Mouse (Mus musculus): ENCODE data around the gene Mmd. TPM values are rescaled to one million over a fixed set of nuclear protein-coding genes. Genes with fewer than 3 reads are reported as not detected.
"Not testable (repeated sequence)": the region's sequence is repeated elsewhere in the genome, so short reads cannot be mapped to it uniquely, and the experiment has no call there.

Mmd gene
- total RNA-seq, 1 experiment from 2014 or later = 15.1 TPM

DNA sequence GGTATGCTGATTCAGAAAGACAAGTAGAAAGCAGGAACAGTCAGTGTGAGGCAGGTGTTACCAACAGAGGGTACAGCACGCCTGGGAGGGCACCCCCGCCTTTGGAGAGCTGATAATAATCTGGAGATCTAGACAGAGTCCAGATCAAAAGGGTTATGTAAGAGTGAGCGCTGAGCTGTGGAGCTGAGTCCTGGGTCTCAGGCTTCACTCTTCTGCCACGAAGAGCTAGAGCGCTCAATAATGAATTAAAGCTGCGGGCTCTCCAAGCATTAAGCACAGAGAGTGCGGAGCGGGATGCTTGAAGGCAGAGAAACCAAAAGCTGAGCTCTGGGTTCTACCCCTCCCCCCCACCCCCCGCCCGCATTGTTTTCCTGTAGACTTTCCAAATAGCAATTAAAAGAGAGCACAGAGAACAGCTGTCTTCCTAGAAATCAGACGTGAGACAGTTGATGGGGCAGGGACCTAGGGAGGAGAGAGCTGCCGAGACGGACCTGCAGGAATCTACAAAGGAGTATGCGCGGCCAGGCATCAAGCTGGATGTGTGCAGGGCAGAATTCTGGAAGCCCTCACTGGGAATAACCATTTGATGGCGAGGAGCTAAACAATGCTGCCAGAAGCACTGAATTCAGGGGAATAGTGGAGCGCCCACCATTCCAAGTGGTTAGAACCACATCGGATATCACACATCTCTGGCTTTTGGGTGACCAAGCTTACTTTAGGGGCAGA is 20.3 kb downstream of the Mmd start:
- ATAC-seq (replicated peaks in 1 of 2; ENCODE audit: insufficient read depth in 1 of 2, low FRiP score in 2 of 2, low TSS enrichment in 1 of 2, low read depth in 1 of 2, poor library complexity in 2 of 2, severe bottlenecking in 2 of 2) = no peak

DNA sequence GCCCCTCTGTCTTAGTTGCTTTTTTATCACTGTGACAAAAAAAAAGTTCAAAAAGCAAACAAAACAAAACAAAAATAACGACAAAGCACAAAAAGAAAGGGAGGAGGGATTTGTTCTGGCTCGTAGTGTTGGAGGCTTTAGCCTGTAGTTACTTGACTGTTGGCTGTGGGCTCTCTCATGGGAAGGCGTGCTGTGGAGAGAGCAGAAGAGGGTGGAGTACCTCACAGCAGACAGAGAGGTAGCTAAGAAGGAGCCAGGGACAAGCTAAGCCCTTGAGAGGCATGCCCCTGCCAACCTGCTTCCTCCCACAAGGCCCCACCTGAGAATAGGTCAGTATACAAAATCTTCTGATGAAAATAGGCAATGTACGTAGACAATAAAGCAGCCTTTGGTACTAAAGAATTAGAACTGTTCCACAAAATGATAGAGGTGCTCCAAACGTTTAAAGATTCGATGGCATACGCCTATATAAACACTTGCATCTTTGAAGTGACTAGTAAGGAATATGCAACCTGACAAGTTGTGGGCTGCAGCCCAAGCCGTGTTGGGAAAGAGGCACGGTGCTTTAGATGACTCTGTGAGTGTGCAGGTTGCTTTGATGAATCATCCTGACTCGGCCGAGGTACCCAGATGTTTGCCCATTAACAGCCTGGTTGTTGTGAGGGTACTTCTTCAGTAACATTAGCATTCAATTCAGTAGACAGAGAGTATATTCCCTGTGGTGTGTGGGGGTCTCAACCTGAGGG is 21.0 kb downstream of the Mmd start:
- no peak for ATAC-seq (replicated peaks in 1 of 2; ENCODE audit: insufficient read depth in 1 of 2, low FRiP score in 2 of 2, low TSS enrichment in 1 of 2, low read depth in 1 of 2, poor library complexity in 2 of 2, severe bottlenecking in 2 of 2)

DNA sequence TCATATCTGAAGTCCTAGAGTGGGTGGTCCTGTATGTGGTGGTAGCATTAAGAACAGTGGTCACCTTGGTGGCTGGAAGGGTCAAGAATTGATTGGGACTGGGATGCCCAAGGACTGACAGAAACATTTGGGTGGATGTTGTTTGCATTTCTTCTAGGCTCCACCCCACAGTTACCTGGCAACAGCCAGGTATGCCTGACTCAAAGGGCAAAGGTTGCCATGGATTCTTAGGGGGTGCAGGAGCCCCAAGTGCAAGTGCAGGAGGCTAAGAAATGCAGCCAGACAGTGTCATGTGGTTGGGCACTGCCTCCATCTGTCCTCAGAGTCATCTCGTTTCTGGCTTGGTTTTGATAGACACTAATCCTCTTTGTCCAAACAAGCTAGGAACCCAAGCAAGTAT is 24.9 kb downstream of the Mmd start:
- ATAC-seq (replicated peaks in 1 of 2; ENCODE audit: insufficient read depth in 1 of 2, low FRiP score in 2 of 2, low TSS enrichment in 1 of 2, low read depth in 1 of 2, poor library complexity in 2 of 2, severe bottlenecking in 2 of 2) = no peak

DNA sequence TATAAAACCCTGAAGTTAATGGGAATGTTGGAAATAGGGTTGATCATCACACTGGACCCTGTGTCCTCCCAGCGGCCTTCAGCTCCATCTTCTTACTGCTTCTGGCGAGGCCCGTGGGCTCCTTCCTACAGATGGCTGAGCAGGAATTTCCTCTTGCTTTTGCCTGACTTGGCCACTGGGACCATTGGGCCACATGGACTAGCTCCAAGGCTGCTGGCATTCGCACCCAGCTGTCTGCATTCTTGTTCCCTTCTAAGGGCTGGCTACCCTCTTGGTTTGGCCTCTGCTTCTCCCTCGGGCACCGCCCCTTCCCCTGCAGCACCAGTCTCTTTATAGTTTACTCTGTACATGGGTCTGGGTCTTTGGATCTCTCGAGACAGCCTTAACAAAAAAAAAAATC is 26.4 kb downstream of the Mmd start:
- no peak for ATAC-seq (replicated peaks in 1 of 2; ENCODE audit: insufficient read depth in 1 of 2, low FRiP score in 2 of 2, low TSS enrichment in 1 of 2, low read depth in 1 of 2, poor library complexity in 2 of 2, severe bottlenecking in 2 of 2)

DNA sequence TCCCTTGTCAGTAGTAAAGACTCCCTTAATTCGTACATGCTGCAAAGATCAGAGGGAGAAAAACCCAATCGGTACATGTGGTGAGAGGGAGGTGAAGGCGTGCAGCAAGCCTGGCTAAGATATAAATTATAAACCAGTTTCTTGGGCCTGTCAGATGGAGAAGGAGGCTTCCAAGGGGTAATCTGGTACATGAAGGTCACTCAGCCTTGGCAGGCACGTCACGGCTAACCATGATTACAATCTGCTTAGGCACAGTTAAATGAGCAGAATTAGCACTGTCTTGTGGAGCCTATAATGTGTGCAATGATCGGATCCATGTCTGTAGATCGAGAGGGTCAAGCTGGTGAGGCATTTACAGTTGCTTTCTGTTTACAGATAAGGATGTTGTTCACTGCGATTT is 26.9 kb downstream of the Mmd start:
- ATAC-seq (replicated peaks in 1 of 2; ENCODE audit: insufficient read depth in 1 of 2, low FRiP score in 2 of 2, low TSS enrichment in 1 of 2, low read depth in 1 of 2, poor library complexity in 2 of 2, severe bottlenecking in 2 of 2) = no peak

DNA sequence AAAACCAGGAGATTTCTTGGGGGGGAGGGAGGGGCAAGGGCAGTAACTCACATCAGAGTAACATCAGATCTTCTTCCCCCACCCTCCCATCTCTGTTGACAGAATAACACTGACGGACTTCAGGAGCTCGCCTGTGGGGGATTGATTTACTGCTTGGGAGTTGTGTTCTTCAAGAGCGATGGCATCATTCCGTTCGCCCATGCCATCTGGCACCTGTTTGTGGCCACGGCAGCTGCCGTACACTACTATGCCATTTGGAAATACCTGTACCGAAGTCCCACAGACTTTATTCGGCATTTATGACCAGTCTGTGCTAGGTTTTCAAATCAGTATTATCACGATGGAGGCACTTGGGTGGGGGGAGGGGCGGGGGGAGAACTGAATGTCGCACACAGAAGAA is 27.3 kb downstream of the Mmd start:
- ATAC-seq (replicated peaks in 1 of 2; ENCODE audit: insufficient read depth in 1 of 2, low FRiP score in 2 of 2, low TSS enrichment in 1 of 2, low read depth in 1 of 2, poor library complexity in 2 of 2, severe bottlenecking in 2 of 2) = no peak

DNA sequence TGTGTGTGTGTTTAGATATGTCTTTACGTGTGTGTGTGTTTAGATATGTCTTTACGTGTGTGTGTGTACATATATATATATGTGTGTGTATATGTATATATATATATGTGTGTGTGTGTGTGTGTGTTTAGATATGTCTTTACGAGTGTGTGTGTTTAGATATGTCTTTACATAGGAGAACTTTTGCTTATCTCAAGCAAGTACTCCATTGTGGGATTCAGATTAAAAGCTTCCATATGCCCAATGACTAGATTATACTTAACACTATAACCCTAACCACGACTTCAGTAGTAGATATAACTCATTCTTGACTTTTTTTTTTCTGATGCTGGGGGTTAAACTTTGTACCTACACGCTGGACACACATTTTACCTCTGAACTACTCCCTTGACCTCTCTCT is 30.8 kb downstream of the Mmd start:
- no peak for ATAC-seq (replicated peaks in 1 of 2; ENCODE audit: insufficient read depth in 1 of 2, low FRiP score in 2 of 2, low TSS enrichment in 1 of 2, low read depth in 1 of 2, poor library complexity in 2 of 2, severe bottlenecking in 2 of 2)

DNA sequence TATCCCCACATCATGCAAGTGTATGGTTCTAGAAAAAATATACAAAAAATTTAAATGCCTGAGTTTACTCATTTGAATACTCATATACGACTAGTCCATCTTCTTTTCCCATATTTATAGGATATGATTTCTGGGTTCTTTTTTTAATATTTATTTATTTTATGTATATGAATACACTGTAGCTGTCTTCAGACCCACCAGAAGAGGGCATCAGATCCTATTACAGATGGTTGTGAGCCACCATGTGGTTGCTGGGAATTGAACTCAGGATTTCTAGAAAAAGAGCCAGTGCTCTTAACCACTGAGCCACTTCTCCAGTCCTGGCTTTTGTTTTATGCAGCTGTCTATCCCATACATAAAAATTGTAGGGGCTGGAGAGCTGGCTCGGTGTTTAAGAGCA is 32.7 kb downstream of the Mmd start:
- not testable (repeated sequence) for ATAC-seq (replicated peaks in 1 of 2; ENCODE audit: insufficient read depth in 1 of 2, low FRiP score in 2 of 2, low TSS enrichment in 1 of 2, low read depth in 1 of 2, poor library complexity in 2 of 2, severe bottlenecking in 2 of 2)

DNA sequence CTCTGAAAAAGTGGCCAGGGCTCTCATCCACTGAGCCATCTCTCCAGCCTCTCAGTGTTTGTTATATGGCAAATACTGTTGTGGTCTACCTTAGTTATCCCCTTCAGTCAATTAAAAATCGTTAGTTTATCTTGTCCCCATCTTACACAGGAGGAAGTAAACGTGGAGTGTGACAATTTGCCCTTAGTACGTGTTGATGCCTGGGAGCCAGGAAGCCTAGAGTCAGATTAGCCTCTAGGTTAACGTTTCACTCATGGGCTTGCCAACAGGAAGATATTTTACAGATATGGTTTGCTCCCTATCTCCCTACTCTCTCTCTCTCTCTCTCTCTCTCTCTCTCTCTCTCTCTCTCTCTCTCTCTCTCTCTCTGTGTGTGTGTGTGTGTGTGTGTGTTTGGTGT is 33.9 kb downstream of the Mmd start:
- ATAC-seq (replicated peaks in 1 of 2; ENCODE audit: insufficient read depth in 1 of 2, low FRiP score in 2 of 2, low TSS enrichment in 1 of 2, low read depth in 1 of 2, poor library complexity in 2 of 2, severe bottlenecking in 2 of 2) = no peak

DNA sequence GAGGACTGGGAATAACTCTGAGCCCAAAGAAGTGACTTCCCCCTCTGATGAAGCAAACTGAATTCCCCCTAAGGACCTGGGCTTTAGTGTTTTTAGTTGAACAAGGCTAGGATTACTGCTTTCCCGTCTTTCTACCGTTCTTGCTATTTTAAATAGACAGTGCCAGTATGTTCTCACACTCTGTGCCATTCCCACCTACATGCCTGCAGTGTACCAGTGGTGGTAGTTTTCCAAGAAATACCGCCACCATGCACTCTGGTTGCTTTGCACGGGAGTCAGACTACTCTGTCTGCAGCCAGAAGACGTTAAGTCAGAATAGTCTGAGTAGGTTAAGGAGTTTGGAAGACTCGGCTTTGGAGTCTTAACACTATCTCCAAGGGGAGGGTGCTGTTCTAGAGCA is 34.3 kb downstream of the Mmd start:
- no peak for ATAC-seq (replicated peaks in 1 of 2; ENCODE audit: insufficient read depth in 1 of 2, low FRiP score in 2 of 2, low TSS enrichment in 1 of 2, low read depth in 1 of 2, poor library complexity in 2 of 2, severe bottlenecking in 2 of 2)

DNA sequence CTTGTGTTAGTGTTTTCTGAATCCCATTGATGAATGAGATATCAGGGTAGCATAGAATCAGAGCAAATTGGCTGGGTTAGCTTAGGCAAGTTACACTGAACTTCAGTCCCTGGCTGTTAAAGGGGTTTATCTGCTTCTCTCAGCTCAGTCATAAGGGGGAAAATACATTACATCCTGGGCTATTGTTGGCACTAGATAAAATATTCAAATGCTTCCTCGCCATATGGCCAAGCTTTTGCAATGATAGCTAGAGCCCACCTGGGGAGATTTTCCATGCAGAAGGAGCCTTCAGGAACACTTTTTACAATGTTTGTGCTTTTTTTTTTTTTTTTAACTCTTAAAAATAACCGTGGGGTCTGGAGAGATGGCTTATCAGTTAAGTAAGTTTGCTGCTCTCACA is 34.8 kb downstream of the Mmd start:
- no peak for ATAC-seq (replicated peaks in 1 of 2; ENCODE audit: insufficient read depth in 1 of 2, low FRiP score in 2 of 2, low TSS enrichment in 1 of 2, low read depth in 1 of 2, poor library complexity in 2 of 2, severe bottlenecking in 2 of 2)

DNA sequence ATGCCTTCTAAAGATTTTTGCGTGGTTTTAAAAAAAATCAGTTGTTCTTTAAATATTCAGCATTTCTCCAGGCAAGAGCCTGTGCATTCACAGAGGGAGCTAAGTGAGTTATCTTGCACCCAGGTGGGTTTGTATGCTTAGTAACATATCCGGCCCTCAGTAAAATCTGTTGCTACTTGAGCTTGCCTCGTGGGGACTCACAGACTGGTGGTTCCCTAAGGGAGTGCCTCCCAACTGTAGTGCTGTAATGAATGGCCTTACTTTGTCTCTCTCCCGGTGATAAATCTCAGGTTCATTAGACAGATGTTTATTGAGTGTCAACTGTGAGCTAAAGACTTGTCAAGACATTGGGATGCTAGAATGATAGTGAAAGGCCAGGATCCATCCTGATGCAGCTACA is 35.4 kb downstream of the Mmd start:
- ATAC-seq (replicated peaks in 1 of 2; ENCODE audit: insufficient read depth in 1 of 2, low FRiP score in 2 of 2, low TSS enrichment in 1 of 2, low read depth in 1 of 2, poor library complexity in 2 of 2, severe bottlenecking in 2 of 2) = no peak

DNA sequence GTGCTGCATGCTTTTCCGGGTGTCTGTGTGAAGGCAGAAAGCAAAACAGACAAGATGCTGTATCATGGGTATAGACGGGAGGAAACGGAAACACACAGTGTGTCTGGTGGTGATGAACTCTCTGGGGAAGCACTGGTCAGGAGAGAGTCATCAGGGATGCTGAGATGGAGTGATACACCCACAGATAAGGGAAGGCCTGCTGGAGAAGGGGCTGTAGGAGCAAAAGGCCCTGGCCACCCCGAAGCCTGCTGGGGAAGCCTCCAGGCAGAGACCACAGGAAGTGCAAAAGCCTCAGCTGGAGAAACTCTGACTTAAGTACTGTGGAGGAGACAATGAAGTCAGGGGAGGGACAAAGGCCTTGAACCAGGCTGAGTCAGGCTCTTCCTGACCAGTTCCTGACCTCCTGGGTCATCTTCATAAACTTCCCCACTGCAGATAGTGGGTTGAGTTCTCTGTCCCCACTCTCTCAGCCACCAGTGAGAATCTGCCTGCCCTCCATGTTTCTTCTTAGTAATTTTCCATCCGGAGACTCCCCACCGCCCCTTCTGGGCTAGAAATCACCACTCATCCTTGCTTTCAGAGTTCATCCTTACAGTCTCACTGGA is 37.4 kb downstream of the Mmd start:
- ATAC-seq (replicated peaks in 1 of 2; ENCODE audit: insufficient read depth in 1 of 2, low FRiP score in 2 of 2, low TSS enrichment in 1 of 2, low read depth in 1 of 2, poor library complexity in 2 of 2, severe bottlenecking in 2 of 2) = 0 out of 4 replicates have a peak, but pooled peaks of 1 of the 2 experiments have one; percentile 17

DNA sequence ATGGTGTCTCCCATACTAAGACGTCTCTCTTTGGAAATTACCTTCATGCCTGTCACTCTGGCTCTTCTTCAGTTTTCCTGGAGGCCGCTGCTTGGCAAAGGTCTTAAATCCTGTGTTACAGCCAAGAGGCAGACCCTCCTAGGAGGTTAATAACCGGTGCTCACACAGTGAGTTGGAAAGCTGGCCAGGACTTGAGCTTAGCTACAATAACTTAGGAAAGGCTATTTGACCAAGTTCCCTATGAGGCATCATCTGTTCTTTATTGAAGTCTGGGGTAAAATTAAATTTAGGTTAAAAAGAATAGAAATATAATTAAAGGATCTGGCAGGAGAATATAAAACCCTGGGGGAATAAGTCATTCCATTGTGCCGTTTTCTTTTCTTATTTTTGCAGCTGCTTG is 41.9 kb downstream of the Mmd start:
- no peak for ATAC-seq (replicated peaks in 1 of 2; ENCODE audit: insufficient read depth in 1 of 2, low FRiP score in 2 of 2, low TSS enrichment in 1 of 2, low read depth in 1 of 2, poor library complexity in 2 of 2, severe bottlenecking in 2 of 2)

DNA sequence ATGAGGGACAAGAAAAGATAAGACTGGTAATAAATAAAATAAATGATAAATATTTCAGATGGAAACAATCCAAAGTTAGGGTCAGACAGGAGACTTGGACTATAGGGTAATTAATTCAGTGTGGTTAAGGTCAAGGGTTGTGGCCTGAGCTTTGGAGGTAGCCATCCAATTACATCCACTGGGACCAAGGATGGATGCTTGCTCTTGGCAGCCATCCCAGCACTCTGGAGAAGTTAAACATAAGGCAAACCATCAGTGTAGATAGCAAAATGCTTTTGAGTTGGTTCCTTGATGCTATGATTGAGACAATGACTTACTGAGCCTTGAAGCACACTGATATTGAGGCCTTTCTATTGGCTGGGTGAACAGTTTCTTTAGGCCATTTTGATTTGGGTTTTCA is 43.5 kb downstream of the Mmd start:
- no peak for ATAC-seq (replicated peaks in 1 of 2; ENCODE audit: insufficient read depth in 1 of 2, low FRiP score in 2 of 2, low TSS enrichment in 1 of 2, low read depth in 1 of 2, poor library complexity in 2 of 2, severe bottlenecking in 2 of 2)

DNA sequence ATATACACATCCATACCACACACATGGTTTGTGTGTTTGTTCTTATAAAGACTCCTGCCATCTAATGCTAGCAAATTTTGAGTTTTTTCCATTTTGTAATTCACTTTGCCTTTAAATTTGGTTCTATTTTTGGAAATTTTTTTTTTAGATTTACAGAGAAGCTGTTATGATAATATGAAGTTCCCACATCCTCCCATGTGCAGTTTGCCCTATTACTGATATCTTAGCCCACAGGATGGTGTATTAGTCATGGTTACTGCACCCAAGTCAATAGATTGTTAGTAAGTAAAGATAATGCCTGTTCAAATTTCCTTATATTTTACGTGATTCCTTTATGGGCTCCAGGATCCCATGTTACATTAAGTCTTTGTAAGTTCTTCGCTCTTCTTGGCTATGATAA is 45.4 kb downstream of the Mmd start:
- no peak for ATAC-seq (replicated peaks in 1 of 2; ENCODE audit: insufficient read depth in 1 of 2, low FRiP score in 2 of 2, low TSS enrichment in 1 of 2, low read depth in 1 of 2, poor library complexity in 2 of 2, severe bottlenecking in 2 of 2)

DNA sequence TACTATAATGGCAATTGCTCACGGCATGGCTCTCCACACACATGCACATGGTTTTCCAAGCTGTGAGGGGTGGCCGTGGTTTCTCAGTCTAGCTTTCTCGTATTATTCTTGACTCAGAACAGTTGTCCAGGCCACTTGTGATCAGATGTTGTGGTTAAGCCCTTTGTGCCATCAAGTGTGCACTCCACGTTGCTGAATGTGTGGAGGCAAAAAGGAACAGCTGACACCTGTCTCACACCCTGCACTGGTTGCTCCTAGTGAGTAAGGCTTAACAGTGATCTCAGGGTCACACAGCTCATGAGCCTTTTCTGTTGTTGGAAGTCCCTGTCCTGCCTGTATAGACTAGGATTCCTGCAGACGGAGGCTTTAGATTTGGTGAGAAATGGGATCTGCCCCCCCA is 56.8 kb downstream of the Mmd start:
- no peak for ATAC-seq (replicated peaks in 1 of 2; ENCODE audit: insufficient read depth in 1 of 2, low FRiP score in 2 of 2, low TSS enrichment in 1 of 2, low read depth in 1 of 2, poor library complexity in 2 of 2, severe bottlenecking in 2 of 2)

DNA sequence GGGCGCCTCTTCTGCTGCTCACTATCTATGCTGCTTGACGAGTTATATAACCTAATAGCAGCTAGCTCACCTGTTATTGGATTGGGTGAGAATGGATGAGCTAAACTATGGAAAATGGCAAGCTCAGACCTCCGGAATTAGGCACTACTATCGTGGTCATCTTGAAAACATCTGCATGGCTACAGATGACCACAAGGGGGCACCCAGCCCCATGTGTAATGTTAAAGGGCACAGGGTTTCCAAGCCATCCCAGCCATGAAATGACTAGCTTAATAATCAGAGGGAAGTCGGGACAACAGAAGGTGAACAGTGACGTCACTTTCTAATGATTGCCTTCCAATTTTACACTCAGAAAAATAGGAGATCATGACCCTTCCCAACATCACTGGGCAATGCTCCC is 57.7 kb downstream of the Mmd start:
- peak; percentile 49 to 80; a peak in 3 of 4 replicates for ATAC-seq (replicated peaks in 1 of 2; ENCODE audit: insufficient read depth in 1 of 2, low FRiP score in 2 of 2, low TSS enrichment in 1 of 2, low read depth in 1 of 2, poor library complexity in 2 of 2, severe bottlenecking in 2 of 2)

DNA sequence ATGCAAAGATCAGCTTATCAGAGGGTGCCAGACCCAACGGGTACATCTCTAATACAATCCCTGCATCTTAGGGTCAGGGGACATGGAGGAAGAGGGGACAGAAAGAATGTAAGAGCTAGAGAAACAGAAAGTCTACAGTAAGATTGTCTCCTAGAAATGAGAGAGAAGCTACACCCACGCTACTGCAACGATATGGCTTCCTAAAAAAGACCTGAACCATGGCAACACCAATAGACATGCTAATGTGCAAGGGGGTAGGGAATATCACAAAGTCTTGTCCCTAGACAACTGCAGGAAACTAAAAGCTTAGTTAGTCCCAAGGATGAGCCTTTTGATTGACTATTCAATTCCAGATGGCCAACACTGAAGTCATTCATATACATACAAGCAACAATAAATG is 65.3 kb downstream of the Mmd start:
- ATAC-seq (replicated peaks in 1 of 2; ENCODE audit: insufficient read depth in 1 of 2, low FRiP score in 2 of 2, low TSS enrichment in 1 of 2, low read depth in 1 of 2, poor library complexity in 2 of 2, severe bottlenecking in 2 of 2) = no peak
